Mouse (Mus musculus): ENCODE data around the gene Il23a. TPM values are rescaled to one million over a fixed set of nuclear protein-coding genes. Genes with fewer than 3 reads are reported as not detected.
A peak's percentile ranks its signal among the peaks of the same experiment; 100 is the strongest.
"Not testable (repeated sequence)": the region's sequence is repeated elsewhere in the genome, so short reads cannot be mapped to it uniquely, and the experiment has no call there.

The Il23a gene
- polyA plus RNA-seq, 2 experiments: 0.08 TPM; not detected in 1

DNA sequence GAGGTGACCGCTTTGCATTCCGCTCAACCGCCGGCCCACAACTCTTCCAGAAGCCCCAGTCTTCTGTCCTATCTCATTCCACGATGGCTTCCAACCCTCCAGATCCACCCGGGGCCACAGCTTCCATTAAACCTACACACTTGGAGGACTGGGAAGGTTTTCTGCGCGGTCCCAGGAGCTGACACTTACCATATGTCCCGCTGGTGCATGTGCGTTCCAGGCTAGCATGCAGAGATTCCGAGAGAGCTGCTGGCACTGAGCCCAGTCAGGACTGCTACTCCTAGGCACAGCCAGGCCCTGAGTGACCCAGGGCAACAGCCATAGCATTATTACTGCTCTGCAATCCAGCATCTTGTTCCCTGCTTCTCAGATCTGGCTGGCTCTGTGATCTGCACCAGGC lies 930 bp downstream of the Il23a start:
- TF ChIP-seq EP300 (IDR thresholded peaks at IDR 0.05; ENCODE audit: low read depth): no peak
- no peak for TF ChIP-seq CTCF (IDR thresholded peaks at IDR 0.05; ENCODE audit: low read depth)
- Histone ChIP-seq H3K27ac (no peak overlapping the region), H3K9me3 (ENCODE audit: control insufficient read depth, low read length) (no peaks in the 10 kb centered on the region), H3K9ac (replicated peaks) (no peak overlapping the region), H3K27me3 (ENCODE audit: control insufficient read depth, insufficient read depth, low read length) (no peaks in the 10 kb centered on the region), H3K4me3 (ENCODE audit: insufficient read depth in 1 of 2, low read depth in 2 of 2, low read length in 2 of 2) (no peak overlapping the region), H3K4me2 (ENCODE audit: low read depth) (no peak overlapping the region), H3K4me1 (replicated peaks; ENCODE audit: control insufficient read depth in 2 of 2, insufficient read depth in 2 of 2, low read length in 1 of 2) (peaks cover 4 to 5% of the 10 kb centered on the region in 2 experiments; a peak in 3 of 4 replicates), H3K36me3 (replicated peaks; ENCODE audit: control insufficient read depth, insufficient read depth, low read depth) (no peaks in the 10 kb centered on the region)
- 80% methylated on average over 11 of the region's 11 CpGs for WGBS (ENCODE audit: insufficient replicate concordance)
- no peak for DNase-seq (ENCODE audit: low read depth in 3 of 3, low spot score in 3 of 3)
- no peak for ATAC-seq (ENCODE audit: insufficient read depth)

DNA sequence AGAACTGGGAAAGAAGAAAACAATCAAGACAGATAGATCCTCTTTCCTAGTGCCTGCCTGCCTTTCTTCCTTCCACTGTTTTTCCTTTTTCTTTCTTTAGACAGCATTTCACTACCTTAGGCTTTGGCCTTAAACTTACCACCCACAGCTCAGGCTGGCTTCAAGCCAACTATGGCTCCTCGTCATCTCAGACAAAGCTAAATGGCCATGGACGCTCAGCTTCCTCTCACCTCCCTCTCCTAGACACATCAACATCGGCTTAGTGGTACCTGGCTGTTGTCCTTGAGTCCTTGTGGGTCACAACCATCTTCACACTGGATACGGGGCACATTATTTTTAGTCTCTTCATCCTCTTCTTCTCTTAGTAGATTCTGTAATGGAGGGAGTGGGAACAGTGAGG lies 1.3 kb downstream of the Il23a start:
- WGBS (ENCODE audit: insufficient replicate concordance): 63% methylated on average over 4 of the region's 4 CpGs
- H3K4me3 ChIP-seq (ENCODE audit: insufficient read depth in 1 of 2, low read depth in 2 of 2, low read length in 2 of 2): no peak overlapping the region
- no peaks in the 10 kb centered on the region for H3K27me3 ChIP-seq (ENCODE audit: control insufficient read depth, insufficient read depth, low read length)
- H3K9ac ChIP-seq (replicated peaks): no peak overlapping the region
- no peak overlapping the region for H3K4me2 ChIP-seq (ENCODE audit: low read depth)
- DNase-seq (ENCODE audit: low read depth in 3 of 3, low spot score in 3 of 3): no peak
- no peak for ATAC-seq (ENCODE audit: insufficient read depth)
- no peaks in the 10 kb centered on the region for H3K9me3 ChIP-seq (ENCODE audit: control insufficient read depth, low read length)
- H3K36me3 ChIP-seq (replicated peaks; ENCODE audit: control insufficient read depth, insufficient read depth, low read depth): no peaks in the 10 kb centered on the region
- no peak for TF ChIP-seq CTCF (IDR thresholded peaks at IDR 0.05; ENCODE audit: low read depth)
- TF ChIP-seq EP300 (IDR thresholded peaks at IDR 0.05; ENCODE audit: low read depth): no peak
- no peak overlapping the region for H3K27ac ChIP-seq
- H3K4me1 ChIP-seq (replicated peaks; ENCODE audit: control insufficient read depth in 2 of 2, insufficient read depth in 2 of 2, low read length in 1 of 2): peaks cover under 1 to 1% of the 10 kb centered on the region in 2 experiments; a peak in 2 of 4 replicates

DNA sequence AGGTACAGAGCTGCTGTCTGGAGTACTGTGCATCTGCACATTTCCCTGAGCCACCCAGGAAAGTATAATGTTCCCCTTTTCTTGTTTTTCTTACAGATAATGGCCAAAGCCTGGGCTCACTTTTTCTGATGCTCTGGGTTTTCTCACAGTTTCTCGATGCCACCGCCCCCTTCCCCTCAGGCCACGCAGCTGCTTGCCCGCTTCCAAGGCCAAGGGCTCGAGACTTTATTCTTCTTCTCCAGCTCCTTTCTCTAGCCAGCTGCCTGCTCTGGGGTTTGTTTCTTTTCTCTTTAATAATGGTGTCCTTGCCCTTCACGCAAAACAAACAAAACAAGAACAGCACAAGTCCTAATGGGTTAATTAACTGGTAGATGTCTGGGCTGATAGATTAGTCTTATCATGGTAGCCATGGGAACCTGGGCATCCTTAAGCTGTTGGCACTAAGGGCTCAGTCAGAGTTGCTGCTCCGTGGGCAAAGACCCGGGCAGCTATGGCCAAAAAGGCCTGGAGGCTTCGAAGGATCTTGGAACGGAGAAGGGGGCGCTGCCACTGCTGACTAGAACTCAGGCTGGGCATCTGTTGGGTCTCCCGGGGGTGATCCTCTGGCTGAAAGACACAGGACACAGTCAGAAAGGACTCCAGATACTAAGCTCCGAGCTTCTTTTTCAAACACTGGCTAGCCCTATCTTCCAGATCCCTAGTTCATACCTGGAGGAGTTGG lies 2.0 kb downstream of the Il23a start:
- TF ChIP-seq EP300 (IDR thresholded peaks at IDR 0.05; ENCODE audit: low read depth) (no peak), CTCF (IDR thresholded peaks at IDR 0.05; ENCODE audit: low read depth) (no peak)
- H3K36me3 ChIP-seq (replicated peaks; ENCODE audit: control insufficient read depth, insufficient read depth, low read depth): 0 out of 2 replicates have a peak, but pooled peaks cover 1% of the 10 kb centered on the region

DNA sequence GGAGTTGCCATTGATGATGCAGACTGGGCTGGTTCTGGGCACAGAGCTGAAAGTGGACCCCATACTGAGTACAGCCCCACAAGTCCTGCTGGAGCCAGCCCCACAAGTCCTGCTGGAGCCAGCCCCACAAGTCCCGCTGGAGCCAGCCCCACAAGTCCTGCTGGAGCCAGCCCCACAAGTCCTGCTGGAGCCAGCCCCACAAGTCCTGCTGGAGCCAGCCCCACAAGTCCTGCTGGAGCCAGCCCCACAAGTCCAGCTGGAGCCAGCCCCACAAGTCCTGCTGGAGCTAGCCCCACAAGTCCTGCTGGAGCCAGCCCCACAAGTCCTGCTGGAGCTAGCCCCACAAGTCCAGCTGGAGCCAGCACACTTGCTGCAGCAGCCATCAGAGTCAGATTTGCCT lies 8.0 kb downstream of the Il23a start:
- not testable (repeated sequence) for H3K9me3 ChIP-seq (ENCODE audit: control insufficient read depth, low read length); H3K27ac ChIP-seq; H3K9ac ChIP-seq (replicated peaks); H3K4me3 ChIP-seq (ENCODE audit: insufficient read depth in 1 of 2, low read depth in 2 of 2, low read length in 2 of 2); ATAC-seq (ENCODE audit: insufficient read depth); H3K4me2 ChIP-seq (ENCODE audit: low read depth); H3K4me1 ChIP-seq (replicated peaks; ENCODE audit: control insufficient read depth in 2 of 2, insufficient read depth in 2 of 2, low read length in 1 of 2); DNase-seq (ENCODE audit: low read depth in 3 of 3, low spot score in 3 of 3); H3K27me3 ChIP-seq (ENCODE audit: control insufficient read depth, insufficient read depth, low read length); H3K36me3 ChIP-seq (replicated peaks; ENCODE audit: control insufficient read depth, insufficient read depth, low read depth)
- 93% methylated on average over 1 of the region's 1 CpGs for WGBS (ENCODE audit: insufficient replicate concordance)

More for the DNA sequence above, 2.0 kb downstream of the Il23a start:
- H3K27me3 ChIP-seq (ENCODE audit: control insufficient read depth, insufficient read depth, low read length): no peaks in the 10 kb centered on the region
- no peaks in the 10 kb centered on the region for H3K9me3 ChIP-seq (ENCODE audit: control insufficient read depth, low read length)
- WGBS (ENCODE audit: insufficient replicate concordance): 70% methylated on average over 13 of the region's 13 CpGs
- H3K27ac ChIP-seq: no peak overlapping the region
- no peak overlapping the region for H3K4me2 ChIP-seq (ENCODE audit: low read depth)
- no peak for DNase-seq (ENCODE audit: low read depth in 3 of 3, low spot score in 3 of 3)
- H3K4me1 ChIP-seq (replicated peaks; ENCODE audit: control insufficient read depth in 2 of 2, insufficient read depth in 2 of 2, low read length in 1 of 2): no peaks in the 10 kb centered on the region; a peak in 1 of 4 replicates
- no peak for ATAC-seq (ENCODE audit: insufficient read depth)
- no peak overlapping the region for H3K9ac ChIP-seq (replicated peaks)
- H3K4me3 ChIP-seq (ENCODE audit: insufficient read depth in 1 of 2, low read depth in 2 of 2, low read length in 2 of 2): no peak overlapping the region

DNA sequence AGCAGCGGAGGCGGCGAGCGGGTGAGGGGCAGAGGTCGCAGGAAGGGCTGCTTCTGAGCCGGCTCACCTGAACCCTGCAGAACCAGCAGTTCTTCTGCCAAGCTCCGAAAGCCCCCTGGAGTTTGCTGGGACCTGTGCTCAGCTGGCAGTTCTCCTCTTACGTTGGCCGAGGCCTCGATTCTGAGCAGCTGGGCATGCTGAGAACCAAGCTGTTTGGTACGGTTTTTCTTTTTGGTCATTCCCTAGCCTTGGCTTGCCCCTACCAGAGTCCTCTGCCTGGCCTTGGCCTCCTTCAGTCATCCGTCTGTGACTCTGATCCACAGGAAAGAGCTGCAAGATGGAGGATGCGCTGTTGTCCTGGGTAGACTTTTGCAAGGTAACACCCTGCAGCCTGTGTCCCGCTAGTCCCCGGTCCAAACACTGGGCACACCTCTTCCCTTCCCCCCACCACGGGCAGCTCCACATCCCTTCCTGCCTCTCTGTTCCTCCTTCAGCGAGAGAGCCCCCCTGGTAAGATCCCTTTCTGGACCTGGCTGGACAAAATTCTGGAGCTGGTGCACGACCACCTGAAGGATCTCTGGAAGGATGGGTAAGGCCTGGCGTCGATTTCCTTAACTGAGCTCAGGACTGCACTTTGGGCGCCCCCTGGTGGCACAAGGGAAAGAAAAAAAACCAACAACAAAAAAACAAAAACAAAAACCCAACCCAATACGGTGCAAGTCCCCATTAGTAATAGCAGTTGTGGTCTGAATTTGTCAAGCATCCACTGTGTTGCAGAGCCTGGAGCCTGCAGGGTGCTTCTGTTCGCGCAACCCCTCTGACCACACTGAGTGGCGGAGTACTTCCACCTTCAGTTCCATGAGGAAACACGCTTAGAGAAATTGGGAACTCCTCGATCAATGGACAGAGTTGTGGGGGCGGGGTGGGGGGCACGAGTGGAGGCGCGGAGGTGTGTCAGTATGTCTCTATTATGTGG lies 14.7 kb downstream of the Il23a start:
- TF ChIP-seq CTCF (IDR thresholded peaks at IDR 0.05; ENCODE audit: low read depth) (peak; percentile 86), EP300 (IDR thresholded peaks at IDR 0.05; ENCODE audit: low read depth) (no peak)
- Histone ChIP-seq H3K9ac (replicated peaks) (no peak overlapping the region), H3K27me3 (ENCODE audit: control insufficient read depth, insufficient read depth, low read length) (no peaks in the 10 kb centered on the region), H3K4me2 (ENCODE audit: low read depth) (no peak overlapping the region), H3K27ac (no peak overlapping the region), H3K9me3 (ENCODE audit: control insufficient read depth, low read length) (no peaks in the 10 kb centered on the region), H3K4me3 (ENCODE audit: insufficient read depth in 1 of 2, low read depth in 2 of 2, low read length in 2 of 2) (no peak overlapping the region), H3K36me3 (replicated peaks; ENCODE audit: control insufficient read depth, insufficient read depth, low read depth) (peaks cover 10% of the 10 kb centered on the region), H3K4me1 (replicated peaks; ENCODE audit: control insufficient read depth in 2 of 2, insufficient read depth in 2 of 2, low read length in 1 of 2) (no peaks in the 10 kb centered on the region)
- ATAC-seq (ENCODE audit: insufficient read depth): peak; percentile 28; the same call in 1 of the 2 replicates
- peak in 2 of 3 experiments; percentile 53 to 58 for DNase-seq (ENCODE audit: low read depth in 3 of 3, low spot score in 3 of 3)
- WGBS (ENCODE audit: insufficient replicate concordance): 62% methylated on average over 31 of the region's 31 CpGs

Measured in liver, embryonic 14.5 days (tissue).